Mouse (Mus musculus) megakaryocyte progenitor cell, adult 5-6 weeks (primary cell): ENCODE results near the gene Tacc2. TPM values are rescaled to one million over a fixed set of nuclear protein-coding genes. Genes with fewer than 3 reads are reported as not detected.
"Not testable (repeated sequence)": the region's sequence is repeated elsewhere in the genome, so short reads cannot be mapped to it uniquely, and the experiment has no call there.

ENCODE experiments used
- ATAC-seq: replicated peaks from 2 replicates; pipeline ENCODE4 v1.8.0; 2016; ENCODE audit warnings: mild to moderate bottlenecking, moderate TSS enrichment, inconsistent platforms; ENCODE audit not compliant: poor library complexity
- total RNA-seq, 2 experiments: library from RNA; stranded (forward) in 1 of 2; stranded (reverse) in 1 of 2; fragments of 157-497, 149-512 nt in 1 of 2; fragments of 200-1000 nt in 1 of 2; gene quantifications; 2 replicates each; pipeline versions ENCODE4 v1.2.3 to v1.2.4; 2015 to 2017

Gene Tacc2
- total RNA-seq, 2 experiments from 2014 or later, result 2.2 to 10.5 TPM

GRCm38 (mm10) chr7:130645994-130646761 lies 68.9 kb downstream of the Tacc2 start:
- ATAC-seq, result peak; percentile 70

GRCm38 (mm10) chr7:130646762-130647139 lies 69.5 kb downstream of the Tacc2 start:
- ATAC-seq, result peak; percentile 61

DNA sequence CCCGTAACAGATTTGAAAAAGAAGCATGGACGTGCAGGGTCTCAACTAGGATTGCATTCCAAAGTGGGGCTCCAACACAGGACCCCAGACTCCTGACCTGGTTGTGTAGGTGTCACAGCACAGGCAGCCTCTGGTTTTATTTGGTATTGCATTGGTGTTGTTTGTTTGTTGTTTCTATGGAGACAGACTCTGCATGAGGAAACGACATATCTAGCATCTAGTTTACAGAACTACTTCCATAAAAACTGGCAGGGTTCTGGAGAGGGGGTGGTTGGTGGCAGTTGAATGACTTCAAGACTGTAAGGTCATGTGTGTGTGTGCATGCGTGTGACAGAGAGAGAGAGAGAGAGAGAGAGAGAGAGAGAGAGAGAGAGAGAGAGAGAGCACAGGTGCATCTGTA lies 70.8 kb downstream of the Tacc2 start:
- no peak for ATAC-seq

GRCm38 (mm10) chr7:130649257-130649656 lies 72.0 kb downstream of the Tacc2 start:
- ATAC-seq, result no peak

DNA sequence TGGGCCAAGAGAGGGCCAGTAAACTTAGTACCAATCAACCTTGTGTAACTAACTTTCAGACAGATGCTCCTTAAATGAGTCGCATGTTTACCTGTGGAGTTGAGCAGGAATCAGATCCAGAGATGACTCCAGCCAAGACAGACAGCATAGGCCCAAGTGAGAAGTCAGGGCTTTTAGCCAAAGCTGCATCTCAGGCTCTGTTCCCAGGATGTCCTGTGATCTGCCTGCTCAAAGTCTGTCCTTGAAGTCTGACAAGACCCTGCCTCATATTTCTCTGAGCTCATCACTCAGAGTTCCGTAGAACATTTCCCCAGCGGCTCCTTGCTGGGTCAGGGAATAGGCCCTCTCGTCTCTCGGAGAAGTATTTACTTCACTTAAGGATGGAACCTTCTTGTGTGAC lies 73.4 kb downstream of the Tacc2 start:
- no peak for ATAC-seq

GRCm38 (mm10) chr7:130653036-130653555 lies 75.9 kb downstream of the Tacc2 start:
- no peak for ATAC-seq

DNA sequence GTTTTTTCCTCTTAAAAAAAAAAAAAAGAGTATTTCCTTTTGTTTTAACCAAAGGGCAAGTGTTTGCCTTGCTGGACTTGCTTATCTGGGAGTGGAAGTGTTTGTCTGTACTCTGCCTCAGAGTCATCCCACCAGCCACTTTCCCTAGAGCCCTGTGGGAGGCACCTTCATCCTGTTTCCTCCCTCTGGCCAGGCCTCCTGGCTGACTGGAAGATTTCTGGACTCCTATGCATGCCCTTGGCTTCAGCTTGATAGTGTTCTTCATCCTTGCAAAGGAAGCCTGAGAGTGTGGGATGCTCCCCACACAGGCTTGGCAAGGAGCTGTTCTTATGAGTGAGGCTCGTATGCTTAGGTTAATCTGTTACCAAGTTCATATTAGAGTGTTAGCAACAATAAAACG lies 77.3 kb downstream of the Tacc2 start:
- ATAC-seq, result no peak

DNA sequence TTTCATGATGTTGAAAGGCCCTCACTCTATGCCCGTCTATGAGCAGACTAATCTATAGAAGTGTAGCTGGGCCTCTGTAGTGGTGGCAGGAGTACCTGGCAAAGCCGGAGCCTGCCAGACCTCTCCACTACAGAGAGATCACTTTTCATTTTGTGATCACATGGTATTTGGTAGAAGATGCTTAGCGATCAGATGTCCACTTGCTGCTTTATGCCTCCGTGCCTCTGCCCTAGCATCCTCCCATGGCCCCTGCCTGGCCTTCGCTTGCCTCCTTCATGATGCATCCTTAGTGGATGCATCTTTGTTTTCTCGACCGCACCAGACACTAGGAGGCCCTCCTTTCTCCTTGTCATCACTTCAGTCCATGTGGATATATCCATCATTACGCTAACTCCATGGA lies 79.7 kb downstream of the Tacc2 start:
- ATAC-seq, result no peak

DNA sequence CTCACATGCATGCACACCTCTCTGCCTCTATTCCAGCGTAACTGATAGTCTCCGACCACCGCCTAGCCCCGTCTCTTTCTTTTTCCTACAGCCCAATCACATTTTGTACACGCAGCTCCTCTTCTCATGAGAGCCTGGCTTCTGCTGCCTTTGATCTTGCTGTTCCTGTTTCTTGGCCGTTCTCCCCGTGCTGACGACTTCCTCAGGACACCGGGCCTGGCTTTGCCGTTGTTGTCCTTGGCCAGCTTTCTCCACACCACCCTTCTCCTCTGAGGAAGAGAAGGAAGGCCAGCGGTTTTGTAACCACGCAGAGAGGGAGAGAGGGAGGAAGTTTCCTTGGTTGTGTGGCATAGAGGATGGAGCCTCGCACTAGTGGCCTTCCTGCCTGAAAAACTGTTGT lies 80.5 kb downstream of the Tacc2 start:
- peak; percentile 82 for ATAC-seq

- ATAC-seq, result no peak
These were observed 81.9 kb downstream of the Tacc2 start for GRCm38 (mm10) chr7:130659129-130659528.

GRCm38 (mm10) chr7:130662250-130662649 lies 85.0 kb downstream of the Tacc2 start:
- no peak for ATAC-seq

GRCm38 (mm10) chr7:130662869-130663268 lies 85.6 kb downstream of the Tacc2 start:
- ATAC-seq, result no peak

GRCm38 (mm10) chr7:130664037-130664436 lies 86.8 kb downstream of the Tacc2 start:
- ATAC-seq, result no peak

DNA sequence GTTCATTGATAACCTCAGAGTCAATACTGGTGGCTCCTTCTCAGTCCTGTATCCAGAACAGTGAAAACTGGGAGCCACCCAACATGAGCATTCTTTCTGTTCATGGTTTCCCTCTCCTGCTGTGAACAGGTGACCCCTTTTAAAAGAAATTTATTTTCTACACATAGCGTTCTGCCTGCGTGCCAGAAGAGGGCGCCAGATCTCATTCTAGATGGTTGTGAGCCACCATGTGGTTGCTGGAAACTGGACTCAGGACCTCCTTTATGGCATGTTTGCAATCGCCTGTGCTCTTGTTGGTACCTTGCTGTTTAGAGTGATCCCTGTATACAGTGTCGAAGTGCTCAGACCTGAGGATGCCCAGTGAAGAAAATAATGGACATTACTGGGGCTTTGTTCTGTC lies 87.4 kb downstream of the Tacc2 start:
- ATAC-seq, result no peak

DNA sequence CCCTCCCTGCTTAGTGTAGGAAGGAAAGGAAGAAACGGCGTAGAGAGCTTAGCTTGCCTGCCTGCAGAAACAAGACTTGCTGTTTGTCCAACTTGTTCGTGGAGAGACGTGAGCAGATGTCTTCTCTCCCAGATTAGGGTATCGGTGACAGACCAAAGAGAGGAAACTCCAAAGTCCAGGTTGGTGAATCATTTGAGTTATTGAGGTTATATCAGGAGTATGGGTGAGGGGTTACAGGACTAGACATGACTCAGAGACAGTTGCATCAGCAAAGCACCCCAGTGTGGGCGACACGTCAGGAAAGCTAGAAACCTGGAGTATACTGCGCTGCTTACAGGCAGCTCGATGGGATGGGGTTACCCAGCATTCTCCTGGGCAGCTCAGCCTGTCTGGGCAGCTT lies 88.1 kb downstream of the Tacc2 start:
- ATAC-seq, result no peak

- not testable (repeated sequence) for ATAC-seq
These were observed 90.8 kb downstream of the Tacc2 start for GRCm38 (mm10) chr7:130668013-130668412.

DNA sequence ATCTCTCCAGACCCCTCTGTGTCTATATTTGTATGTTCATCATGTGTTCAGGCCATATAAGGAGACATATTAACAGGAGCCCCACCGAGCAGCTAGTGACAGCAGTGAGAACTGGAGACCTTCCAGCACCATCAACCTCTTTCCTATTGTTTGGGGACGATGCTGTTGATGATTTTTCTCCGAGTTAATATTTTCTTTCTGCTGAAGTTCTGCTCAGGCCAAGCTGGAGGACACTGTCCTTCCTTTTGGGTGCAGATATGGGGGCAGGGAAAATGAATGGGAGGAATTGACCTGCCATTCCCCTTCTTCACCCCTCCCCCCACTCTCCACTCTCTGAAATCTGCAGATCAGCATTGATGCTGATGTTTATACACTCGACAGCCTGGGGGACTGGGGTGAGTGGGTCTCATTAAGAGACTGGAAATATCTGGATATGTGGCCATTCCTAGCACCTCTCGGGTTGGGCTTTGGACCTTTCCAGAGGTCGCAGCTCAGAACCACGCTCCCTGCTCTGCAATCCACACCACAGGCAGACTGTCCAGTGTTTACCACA lies 91.6 kb downstream of the Tacc2 start:
- ATAC-seq, result no peak

- peak; percentile 32 for ATAC-seq
These were observed 92.2 kb downstream of the Tacc2 start for GRCm38 (mm10) chr7:130669370-130669881.

DNA sequence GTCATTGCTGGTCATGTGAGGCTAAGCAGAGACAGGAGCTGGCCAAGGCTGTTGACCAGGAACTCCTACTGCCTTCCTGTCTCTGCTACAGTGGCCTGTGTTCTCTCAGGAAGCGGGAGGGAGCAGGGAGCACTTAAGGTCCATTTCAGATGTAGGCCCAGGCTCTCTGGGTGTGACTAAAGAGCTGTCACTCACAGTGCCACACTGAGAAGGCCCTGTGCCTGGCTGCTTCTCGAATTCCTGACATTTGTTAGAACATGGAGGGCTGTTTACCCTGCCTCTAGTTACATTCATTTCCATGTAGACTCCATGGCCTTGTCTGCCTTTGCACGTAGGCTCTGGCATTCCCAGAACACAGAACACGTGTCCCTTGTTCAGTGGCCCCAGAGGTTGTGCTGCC lies 93.1 kb downstream of the Tacc2 start:
- no peak for ATAC-seq

GRCm38 (mm10) chr7:130671301-130671700 lies 94.1 kb downstream of the Tacc2 start:
- ATAC-seq, result no peak

DNA sequence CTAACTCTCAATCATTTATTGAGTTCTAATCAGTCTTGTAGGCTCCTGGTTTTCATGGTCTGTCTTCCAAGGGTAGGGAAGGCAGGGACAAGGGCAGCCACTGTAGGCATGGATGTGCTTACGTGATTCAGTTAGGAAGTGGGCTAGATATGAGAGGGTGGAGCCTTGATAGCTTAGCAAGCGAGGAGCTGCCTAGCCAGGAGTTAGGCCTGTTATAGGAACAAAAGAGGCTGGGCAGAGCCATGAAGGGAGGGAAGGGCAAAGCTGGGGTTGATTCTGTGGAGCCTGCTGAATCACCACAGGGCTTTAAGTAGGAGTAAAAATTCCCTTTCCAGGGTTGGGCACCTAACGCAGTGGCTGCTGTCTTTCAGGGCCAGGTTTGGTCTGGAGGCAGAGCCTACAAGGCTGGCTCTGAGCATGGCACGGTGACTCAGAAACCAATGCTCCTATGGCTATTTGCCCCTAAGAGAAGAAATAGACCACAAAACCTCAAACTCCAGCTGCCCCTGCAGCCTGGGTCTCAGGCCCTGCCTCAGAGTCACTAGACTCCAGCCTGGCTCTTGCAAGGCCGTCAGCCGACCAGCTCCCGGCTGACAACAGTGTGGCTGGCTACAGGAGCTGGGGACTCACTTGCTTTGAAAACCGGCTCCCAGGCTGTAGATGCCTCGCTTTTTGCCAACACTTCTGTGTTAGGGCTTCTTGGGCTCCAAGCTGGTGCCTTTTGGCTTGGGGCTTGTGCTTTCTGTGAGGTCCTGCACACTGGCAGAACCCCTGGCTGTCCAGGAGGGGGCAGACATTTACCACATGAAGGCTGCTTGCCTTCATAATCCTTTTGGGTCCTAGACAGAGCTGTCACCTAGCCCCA lies 96.2 kb downstream of the Tacc2 start:
- peak; percentile 80 for ATAC-seq
